Mouse (Mus musculus): ENCODE measurements around the gene Ufsp2.
A peak's percentile ranks its signal among the peaks of the same experiment; 100 is the strongest.

Gene Ufsp2

DNA sequence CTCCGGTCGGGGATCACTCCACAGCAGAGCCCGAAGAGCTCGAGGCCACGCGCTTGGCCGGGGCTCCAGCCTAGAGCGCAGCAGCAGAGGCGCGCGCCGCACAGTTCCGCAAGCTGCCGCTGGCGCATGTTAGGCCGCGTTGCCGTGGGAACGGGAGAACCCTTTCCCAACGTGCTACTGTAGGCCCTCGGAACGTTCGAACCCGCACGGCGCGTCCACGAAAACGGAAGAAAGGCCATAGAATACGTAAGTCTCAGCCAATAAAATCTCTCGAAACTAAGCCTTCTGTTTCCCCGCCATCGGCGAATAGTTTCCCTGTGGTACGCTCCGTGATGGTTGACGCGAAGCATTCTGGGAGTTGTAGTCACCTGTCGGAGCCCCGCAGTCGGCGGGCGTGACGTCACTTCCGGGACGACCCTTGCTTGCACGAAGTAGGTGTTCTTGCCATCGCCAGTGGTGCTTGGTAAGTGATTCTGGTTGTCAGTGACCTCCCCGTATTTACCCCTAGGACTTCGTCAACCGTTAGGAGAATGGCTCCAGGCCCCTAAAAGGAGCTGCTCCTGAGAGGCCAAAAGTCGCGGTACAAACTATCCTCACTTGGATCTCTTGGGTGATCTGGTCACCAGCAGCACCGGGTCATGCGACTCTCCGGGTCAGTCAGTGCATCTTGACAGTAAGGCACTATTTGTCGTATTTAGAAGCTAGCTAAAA, at the start of gene Ufsp2, which contains the start of gene 1700029J07Rik:
Ufsp2 (plus strand) TSS at position 403 of the 711 bp plus-strand sequence.
1700029J07Rik (minus strand) TSS at position 127 of the 711 bp plus-strand sequence.
- DNase-seq (ENCODE audit: low spot score), result peak; percentile 99

DNA sequence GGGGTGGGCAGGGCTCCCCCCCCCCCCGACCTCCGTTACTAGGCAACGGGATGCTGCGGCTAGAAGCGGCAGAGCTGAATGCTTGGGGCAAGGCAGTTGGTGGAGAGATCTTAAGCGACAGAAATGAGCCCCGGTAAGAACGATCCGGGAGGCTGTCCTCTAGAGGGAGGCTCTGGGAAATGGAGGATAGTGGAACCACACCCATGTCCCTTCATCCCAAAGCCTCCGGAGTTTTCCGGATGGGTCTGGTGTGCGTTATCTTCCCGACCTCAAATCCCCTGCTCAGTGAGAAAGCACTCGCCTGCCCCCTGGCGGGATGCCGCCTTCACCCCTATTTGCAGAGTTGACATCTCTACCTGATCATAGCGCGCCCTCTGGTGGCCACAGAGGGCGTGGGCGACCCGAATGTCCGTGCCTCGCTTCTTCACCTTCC, 40.7 kb upstream of the Ufsp2 start, which contains the start of gene Ccdc110:
Ccdc110 (plus strand) TSS at position 38 of the 433 bp plus-strand sequence.
- DNase-seq (ENCODE audit: low spot score), result peak; percentile 97

DNA sequence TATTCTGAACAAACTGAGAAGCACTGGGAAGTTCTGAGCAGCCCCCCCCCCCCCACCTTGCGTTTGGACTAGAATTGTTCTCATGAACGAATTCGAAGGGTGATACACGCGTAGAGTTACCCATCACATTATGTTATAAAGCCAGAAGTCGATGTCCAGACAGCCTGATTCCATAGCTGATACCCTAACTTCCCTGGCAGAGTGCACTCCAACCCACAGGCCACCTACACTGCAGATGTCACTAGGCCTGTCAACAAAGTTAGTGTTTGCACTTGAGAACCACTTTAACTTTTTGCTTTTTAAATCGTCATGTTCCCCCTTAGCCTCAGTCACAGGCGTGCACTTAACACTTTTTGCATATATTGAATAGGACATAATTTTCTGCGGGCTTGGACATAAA, 38.3 kb upstream of the Ufsp2 start:
- DNase-seq (ENCODE audit: low spot score), result no peak

DNA sequence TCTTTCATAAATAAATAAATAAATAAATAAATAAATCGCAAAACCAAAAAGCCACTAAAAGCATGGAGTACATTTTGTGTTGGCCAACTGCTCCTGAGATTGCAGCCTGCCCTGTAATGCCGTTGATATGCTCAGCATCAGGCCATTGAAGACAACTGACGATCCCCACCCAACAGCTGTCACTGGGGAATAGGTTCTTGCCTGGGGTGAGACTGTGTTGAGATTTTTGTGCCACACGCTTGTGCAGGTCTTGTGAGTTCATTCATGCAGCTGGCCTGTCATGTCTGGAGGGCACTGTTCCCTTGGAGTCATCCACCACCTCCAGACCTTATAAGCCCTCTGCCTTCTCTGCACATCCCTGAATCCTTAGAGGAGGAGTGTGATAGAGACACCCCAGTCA, 29.0 kb upstream of the Ufsp2 start:
- no peak for DNase-seq (ENCODE audit: low spot score)

DNA sequence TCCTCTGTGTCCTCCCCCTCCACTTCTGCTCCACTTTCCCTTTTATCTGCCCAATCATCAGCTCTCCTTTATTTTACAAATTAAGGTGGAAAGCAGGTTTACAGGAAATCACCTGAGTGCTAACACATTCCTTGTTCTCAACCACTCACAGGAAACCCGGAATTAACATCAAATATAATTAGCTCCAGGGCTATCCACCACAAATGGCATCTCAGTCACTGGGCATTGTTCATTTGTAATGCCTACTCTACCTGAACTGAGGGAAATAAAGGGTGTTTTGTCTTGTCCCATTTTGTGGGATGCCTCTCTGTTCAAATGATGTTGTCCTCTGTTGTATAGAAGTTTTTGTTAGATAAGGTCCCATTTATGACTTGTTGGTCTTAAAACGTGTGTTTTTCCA, 24.7 kb upstream of the Ufsp2 start:
- no peak for DNase-seq (ENCODE audit: low spot score)

DNA sequence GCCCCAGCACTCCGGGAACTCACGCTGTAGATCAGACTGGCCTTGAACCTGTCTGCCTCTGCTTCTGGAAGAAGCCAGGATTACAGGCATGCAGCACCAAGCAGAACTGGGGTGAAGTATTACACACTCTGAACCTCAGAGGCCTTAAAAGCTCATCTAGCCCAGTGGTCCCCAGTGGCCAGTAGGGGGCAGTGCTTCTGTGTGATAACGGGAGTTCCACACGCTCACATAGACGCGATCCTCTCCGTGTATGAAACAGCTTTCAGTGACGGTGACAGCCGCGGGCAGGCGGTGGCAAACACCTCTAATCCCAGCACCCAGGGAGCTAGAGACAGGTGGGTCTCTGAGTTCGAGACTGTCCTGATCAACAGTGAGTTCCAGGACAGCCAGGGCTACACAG, 4.4 kb upstream of the Ufsp2 start:
- DNase-seq (ENCODE audit: low spot score), result no peak

DNA sequence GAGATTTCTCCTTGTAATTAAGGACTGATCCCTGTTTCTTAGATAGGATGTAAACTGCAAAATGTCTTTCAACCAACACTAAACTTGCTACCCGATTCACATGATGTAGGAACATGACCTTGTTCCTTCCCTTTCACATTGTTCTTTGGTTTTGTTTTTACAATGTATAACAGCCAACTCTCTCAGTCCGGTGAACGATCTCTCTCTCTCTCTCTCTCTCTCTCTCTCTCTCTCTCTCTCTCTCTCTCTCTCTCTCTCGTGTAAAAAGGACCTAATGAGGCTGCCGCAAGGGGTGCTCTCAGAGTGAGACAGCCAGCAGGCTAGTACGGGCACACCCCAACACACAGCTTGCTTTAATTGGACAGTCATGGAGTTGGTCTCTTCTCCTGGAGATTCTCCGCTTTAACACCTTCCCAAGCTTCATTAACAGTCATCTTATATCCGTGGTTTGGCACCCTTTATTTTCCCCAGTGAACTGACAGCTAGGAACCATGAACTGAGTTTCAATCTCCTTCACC, 1.3 kb upstream of the Ufsp2 start:
- DNase-seq (ENCODE audit: low spot score), result no peak

DNA sequence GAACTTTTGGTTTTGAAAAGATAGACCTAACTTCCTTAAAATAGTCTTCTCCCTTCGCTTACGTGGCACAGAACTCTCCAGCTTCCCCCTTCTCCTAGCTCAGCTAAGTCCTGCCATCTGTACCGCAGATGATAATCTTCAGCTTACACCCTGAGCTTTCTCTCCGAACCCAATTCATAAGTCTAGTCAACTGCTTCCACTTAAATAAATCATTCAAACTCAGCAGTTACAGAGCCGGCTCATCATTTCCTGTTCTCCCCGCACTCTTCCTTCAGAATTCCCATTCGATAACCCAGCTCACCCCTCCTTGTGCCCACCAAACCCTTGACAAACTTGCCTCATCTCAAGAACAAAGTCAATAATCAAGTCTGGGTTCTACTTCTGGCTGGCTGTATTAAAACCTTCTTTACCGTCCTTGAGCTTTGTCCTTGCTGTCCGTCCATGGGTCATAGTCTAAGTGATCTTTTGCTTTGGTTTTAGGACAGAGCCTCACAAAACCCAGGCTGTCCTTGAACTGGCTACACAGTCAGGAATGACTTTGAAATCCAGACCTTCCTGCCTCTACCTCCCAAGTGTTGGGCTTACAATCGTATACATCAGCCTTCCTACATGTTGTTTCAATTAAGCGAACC, 625 bp downstream of the Ufsp2 start:
- no peak for DNase-seq (ENCODE audit: low spot score)

DNA sequence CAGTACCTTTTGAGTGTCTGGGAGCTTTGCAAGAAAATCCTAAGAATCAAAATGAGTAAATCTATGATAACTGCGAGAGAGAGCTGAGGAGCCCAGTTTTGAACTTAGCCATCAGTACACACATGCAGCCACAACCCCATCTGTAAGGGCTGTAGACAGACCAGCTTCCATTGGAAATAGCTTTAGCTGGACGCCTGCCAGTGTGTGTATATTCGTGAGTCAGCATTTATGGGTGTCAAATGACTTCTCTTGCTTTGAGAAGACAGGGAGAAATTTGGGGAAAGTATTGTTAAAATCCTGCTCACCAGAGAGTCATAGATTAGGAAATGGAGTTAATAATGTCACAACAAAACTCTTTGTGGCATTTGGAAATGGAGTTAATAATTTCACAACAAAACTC, 11.3 kb downstream of the Ufsp2 start:
- DNase-seq (ENCODE audit: low spot score), result no peak

DNA sequence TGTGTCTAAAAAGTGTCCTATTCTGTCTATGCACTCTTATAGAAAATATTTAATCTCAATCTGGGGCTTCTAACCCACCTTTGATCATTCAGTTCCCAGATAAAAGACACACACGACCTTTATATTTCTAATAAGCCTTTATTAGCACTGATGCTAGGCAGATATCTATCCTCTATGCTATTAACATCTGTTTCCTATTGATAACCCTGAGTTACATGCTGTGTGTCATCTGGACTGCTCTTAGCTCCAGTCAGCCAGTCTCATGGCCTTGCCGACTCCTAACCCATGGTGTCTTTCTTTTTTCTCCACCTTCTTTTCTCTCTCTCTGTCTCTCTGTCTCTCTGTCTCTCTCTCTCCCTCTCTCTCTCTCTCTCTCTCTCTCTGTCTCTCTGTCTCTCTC, 12.9 kb downstream of the Ufsp2 start:
- DNase-seq (ENCODE audit: low spot score), result no peak

DNA sequence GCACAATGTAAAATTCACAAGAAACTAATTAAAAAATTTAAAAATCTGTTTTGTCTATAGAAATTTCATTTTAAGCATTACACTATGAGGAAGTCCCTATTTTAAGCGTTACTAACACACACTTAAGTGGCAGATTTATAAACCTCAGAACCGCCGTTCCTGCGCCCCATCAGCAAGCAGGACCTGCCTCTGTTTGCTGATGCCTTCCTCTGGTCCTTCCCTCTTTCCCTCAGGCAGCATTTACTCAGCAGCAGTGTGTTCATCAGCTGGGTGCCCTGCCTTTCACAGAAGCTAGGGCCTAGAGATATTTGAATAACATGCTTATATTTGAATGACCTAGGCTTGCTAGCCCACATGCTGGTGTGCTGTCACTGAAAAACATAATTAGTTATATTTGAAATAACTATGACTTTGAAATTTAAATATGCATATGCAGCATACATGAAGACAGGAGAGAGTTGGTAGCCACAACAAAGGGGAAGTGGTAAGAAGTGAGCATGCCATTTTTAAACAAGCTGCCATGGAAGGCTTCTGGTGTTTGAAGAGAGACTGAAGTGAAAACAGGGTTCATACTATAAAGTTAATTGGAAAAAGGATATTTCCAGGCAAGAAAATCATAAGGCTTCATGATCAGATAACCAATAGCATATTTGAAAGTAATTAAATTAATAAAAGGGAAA, 15.4 kb downstream of the Ufsp2 start:
- DNase-seq (ENCODE audit: low spot score), result no peak

DNA sequence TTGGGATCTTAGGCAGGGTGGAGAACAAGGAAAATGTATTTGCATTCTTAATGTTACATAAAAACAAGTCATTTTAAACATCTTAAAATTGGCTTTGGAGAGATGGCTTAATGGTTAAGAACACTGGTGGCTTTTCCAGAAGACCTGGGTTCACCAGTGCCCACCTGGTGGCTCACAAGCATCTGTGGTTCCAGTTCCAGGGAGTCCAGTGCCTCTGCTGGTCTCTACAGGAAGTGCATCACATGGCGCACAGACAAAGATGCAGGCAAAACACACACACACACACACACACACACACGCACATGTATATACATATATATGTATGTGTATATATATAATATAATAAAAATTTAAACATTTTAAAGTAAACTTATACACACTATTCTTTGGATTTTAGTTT, 18.8 kb downstream of the Ufsp2 start:
- DNase-seq (ENCODE audit: low spot score), result no peak

DNA sequence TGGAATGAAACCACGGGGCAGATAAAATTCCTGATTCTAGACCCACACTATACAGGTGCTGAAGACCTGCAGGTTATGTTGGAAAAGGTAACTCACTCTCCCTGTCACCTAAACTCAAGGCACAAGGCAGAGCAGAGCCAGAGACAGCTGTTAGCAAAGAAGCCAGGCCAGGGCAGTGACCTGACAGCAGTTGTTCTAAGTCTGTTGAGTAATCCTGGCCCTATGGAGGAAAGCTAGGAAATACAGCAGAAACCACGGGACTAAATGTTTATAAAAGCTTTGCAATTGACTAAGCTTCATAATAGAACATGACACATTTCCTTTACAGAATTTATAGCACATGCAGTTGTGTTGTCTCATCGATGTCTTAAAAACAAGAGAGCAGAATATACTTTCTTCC, 20.2 kb downstream of the Ufsp2 start:
- DNase-seq (ENCODE audit: low spot score), result no peak

DNA sequence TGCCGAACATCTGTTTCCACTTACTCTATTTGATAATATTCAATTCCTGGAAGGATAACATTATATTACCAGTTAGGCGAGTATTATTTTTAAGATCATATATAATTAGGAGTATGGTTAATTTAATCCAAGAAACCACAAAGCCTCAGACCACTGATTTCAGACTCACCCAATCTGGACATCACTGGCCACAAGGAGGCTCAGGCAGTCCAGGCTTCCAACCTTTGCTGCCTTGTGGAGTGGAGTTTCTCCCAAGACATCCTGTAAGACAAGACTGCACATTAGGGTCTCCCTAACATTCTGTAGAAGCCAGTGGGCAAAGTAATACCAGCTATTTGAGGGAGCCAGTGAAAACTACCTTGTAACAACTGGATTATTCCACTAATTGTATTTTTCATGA, 22.9 kb downstream of the Ufsp2 start:
- no peak for DNase-seq (ENCODE audit: low spot score)

DNA sequence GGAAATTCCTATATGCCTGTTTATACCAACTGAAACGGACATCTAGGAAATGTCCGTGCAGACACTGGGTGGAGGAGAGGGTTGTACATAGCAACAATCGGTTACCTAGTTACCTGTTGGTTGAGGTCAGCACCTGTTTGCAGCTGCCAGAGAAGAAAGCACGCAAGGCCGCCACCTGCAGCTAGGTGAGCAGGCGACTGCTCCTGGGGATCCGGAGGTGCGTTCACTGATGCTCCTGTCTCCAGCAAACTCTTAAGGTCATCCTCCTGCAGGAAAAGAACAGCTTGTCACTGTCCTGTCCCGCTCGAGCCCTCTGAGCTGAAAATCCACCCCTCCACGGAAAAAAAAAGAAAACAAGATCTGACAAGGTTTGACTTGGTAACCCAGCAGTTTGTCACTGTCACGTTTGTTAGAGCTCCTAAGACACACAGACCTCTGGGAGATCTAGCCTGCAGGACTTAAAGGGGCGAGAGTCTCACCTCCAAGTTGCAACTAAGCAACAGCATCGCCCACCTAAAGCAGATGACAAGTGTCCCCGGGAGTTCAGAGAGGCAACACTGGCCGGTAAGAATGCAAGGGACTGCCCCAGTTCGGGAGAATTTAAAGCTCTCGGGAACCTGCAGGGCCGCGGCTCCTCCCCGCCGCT, 23.9 kb downstream of the Ufsp2 start, which contains the start of gene Lrp2bp:
Lrp2bp (plus strand) TSS at position 166 of the 646 bp plus-strand sequence.
- no peak for DNase-seq (ENCODE audit: low spot score)

DNA sequence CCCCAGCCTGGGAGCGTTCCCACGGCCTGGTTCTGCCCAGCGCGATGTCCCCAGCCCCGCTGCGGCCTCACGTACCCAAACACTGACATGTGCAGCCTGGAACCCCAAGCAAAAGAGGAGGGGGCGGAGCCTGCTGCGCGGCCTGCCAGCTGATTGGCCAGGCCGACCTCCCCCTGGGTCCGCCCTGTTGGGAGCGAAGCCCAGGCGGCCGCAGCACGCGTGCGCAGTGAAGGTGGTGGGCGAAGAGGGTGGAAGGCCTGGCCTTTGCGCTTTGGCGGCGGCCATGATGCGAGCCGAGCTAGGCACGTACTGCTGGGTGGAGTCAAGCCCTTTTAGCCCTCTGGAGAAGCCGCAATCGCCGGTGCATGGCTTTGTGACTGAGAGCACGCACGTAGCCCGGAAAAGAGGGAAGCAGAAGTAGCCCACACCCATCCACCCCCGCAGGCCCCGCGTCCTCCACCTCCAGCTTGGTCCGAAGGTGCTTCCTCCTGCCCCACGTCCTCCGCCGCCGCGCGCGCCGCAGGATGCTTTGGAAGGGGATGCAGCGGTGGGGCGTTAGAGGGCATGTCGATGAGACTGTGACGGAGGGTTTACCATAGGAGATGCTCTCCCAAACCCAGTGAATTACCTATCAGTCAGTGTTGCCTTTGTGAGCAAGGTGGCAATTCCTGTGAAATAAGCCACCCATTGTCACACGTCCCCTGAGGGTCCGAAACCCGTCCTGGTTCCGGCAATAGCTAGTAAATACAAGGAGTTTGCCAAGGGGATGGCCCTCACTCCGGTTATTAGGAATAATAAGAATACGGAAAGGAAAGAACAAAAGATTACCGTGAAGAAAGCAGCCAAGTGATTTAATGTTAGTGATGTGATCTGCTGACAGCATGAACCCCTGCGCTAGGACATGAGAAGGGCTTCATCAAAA, 24.7 kb downstream of the Ufsp2 start:
- peak; percentile 97 for DNase-seq (ENCODE audit: low spot score)

DNA sequence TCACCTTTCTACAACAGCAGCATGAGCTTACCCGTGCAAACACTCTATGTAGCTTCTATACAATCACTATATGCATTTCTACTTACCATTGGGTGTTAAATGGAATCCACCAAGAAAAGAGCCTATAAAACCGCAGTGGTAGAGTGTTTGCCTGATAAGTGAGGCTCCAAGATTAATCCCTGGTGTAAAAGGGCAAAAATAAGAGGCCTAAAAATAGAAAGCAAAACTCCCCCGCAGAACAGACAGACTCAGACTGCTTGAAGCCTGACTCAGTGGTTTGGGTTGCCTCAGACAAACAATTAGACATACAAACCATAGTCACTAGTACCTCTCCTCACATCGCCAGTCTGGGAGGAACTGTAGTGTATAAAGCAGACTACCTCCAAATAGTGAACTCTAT, 30.3 kb downstream of the Ufsp2 start, which contains the start of gene Ankrd37:
Ankrd37 (minus strand) TSS at position 112 of the 400 bp plus-strand sequence.
- no peak for DNase-seq (ENCODE audit: low spot score)

DNA sequence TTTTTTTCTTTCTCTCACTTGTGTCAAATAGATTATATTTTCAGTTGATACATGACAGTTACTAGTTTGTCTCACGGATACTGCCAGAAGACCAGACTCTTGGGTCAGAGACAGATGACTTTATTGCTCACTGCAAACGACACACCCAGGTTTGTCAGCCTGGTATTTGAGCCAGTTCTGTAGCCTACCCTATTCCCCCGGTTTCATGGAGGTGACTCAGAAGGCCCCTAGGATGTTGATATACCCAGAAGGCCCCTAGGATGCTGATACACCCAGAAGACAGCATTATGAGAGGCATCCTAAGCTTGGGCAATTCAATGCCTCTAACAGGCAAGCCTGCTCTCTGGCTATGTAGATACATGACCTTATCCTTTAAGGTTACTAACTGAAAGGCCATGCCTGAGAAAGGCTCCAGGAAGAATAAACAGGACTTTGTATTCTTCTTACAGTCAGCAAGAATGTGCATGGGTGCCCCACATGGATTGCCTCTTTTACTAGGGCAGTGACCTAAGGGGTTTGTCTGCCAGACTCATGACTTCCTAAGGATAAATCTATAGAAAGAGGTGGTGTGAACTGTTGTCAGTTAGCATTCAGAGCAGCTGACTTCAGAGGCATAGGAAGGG, 31.8 kb downstream of the Ufsp2 start:
- DNase-seq (ENCODE audit: low spot score), result no peak

DNA sequence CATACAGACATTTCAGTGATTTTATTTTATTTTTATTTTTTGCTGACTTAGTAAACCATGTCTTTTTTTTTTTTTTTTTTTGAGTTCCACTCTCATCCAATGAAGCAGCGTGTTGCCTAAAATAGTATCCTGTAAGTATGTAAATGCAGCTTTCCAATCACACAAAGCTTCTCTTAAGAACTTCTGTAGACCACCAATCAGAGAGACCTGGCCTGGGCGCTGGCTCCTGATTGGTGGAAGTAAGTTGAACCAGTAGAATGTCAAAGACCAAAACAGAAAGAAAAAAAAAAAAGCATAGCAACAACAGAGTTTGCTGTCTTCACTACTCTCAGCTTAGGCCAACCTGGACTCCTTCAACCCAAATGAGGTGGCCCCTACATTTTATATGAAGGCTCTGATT, 35.0 kb downstream of the Ufsp2 start:
- DNase-seq (ENCODE audit: low spot score), result no peak
